Mouse (Mus musculus) embryo, embryonic 9.5 days (tissue): ENCODE measurements around the gene Tcte1.

Experiments
- DNase-seq: peaks from one replicate; pipeline ENCODE4 v3.0.0-alpha.2; 2017; ENCODE audit errors: extremely low spot score

Gene Tcte1

GRCm38 (mm10) chr17:45523263-45523662 lies at the start of gene Tcte1:
TSS of gene Tcte1 (plus strand) at chr17:45523434.
- DNase-seq = peak; percentile 75

- DNase-seq = no peak
These were observed 49.6 kb upstream of the Tcte1 start for GRCm38 (mm10) chr17:45473667-45474066.

GRCm38 (mm10) chr17:45474146-45474545 lies 49.1 kb upstream of the Tcte1 start:
- DNase-seq = no peak

GRCm38 (mm10) chr17:45474669-45475465 lies 48.4 kb upstream of the Tcte1 start, which contains the start of gene Spats1:
TSS of gene Spats1 (minus strand) at chr17:45475415.
- peak; percentile 45 for DNase-seq

GRCm38 (mm10) chr17:45478234-45478825 lies 44.9 kb upstream of the Tcte1 start:
- DNase-seq = peak; percentile 84

- no peak for DNase-seq
These were observed 42.8 kb upstream of the Tcte1 start for GRCm38 (mm10) chr17:45480429-45480828.

- no peak for DNase-seq
These were observed 37.7 kb upstream of the Tcte1 start for GRCm38 (mm10) chr17:45485581-45485980.

GRCm38 (mm10) chr17:45487216-45487615 lies 36.0 kb upstream of the Tcte1 start:
- DNase-seq = no peak

GRCm38 (mm10) chr17:45488321-45489254 lies 34.6 kb upstream of the Tcte1 start:
- DNase-seq = no peak

- no peak for DNase-seq
These were observed 33.5 kb upstream of the Tcte1 start for GRCm38 (mm10) chr17:45489736-45490135.

- DNase-seq = no peak
These were observed 32.6 kb upstream of the Tcte1 start for GRCm38 (mm10) chr17:45490532-45491154.

- no peak for DNase-seq
These were observed 27.8 kb upstream of the Tcte1 start for GRCm38 (mm10) chr17:45495398-45495797.

GRCm38 (mm10) chr17:45498397-45498796 lies 24.8 kb upstream of the Tcte1 start:
- DNase-seq = no peak

- no peak for DNase-seq
These were observed 23.7 kb upstream of the Tcte1 start for GRCm38 (mm10) chr17:45499516-45499915.

- no peak for DNase-seq
These were observed 22.3 kb upstream of the Tcte1 start for GRCm38 (mm10) chr17:45500981-45501380.

GRCm38 (mm10) chr17:45502324-45502723 lies 20.9 kb upstream of the Tcte1 start:
- no peak for DNase-seq

GRCm38 (mm10) chr17:45503301-45503973 lies 19.8 kb upstream of the Tcte1 start:
- no peak for DNase-seq

GRCm38 (mm10) chr17:45505941-45506465 lies 17.2 kb upstream of the Tcte1 start:
- DNase-seq = no peak

- peak; percentile 97 for DNase-seq
These were observed 16.5 kb upstream of the Tcte1 start, which contains the start of gene Aars2 for GRCm38 (mm10) chr17:45506700-45507189. TSS of gene Aars2 (plus strand) at chr17:45506841.

- no peak for DNase-seq
These were observed 12.4 kb upstream of the Tcte1 start for GRCm38 (mm10) chr17:45510871-45511270.

GRCm38 (mm10) chr17:45511757-45512156 lies 11.5 kb upstream of the Tcte1 start:
- DNase-seq = no peak
